Mouse (Mus musculus) WW6 (cell line): Measurements from ENCODE around the gene Entpd2.
A peak's percentile ranks its signal among the peaks of the same experiment; 100 is the strongest.
"Not testable (repeated sequence)": the region's sequence is repeated elsewhere in the genome, so short reads cannot be mapped to it uniquely, and the experiment has no call there.

Experiments used
- DNase-seq: peaks from one replicate; pipeline ENCODE4 v3.0.0-alpha.2; 2013; ENCODE audit warnings: low read depth, low spot score

Gene Entpd2

GRCm38 (mm10) chr2:25394281-25395221, 1.1 kb upstream of the Entpd2 start:
- DNase-seq = no peak

GRCm38 (mm10) chr2:25396597-25396983, 916 bp downstream of the Entpd2 start:
- no peak for DNase-seq

GRCm38 (mm10) chr2:25397010-25397409, 1.3 kb downstream of the Entpd2 start:
- DNase-seq = no peak

- DNase-seq = no peak
Observed at GRCm38 (mm10) chr2:25398065-25398464, 2.4 kb downstream of the Entpd2 start.

GRCm38 (mm10) chr2:25399051-25399450, 3.4 kb downstream of the Entpd2 start, which contains the start of gene Npdc1:
Npdc1 (plus strand) TSS chr2:25399351.
- DNase-seq = no peak

- no peak for DNase-seq
Observed at GRCm38 (mm10) chr2:25400291-25400690, 4.6 kb downstream of the Entpd2 start.

- DNase-seq = no peak
Observed at GRCm38 (mm10) chr2:25400764-25401163, 5.1 kb downstream of the Entpd2 start.

- peak; percentile 87 for DNase-seq
Observed at GRCm38 (mm10) chr2:25402377-25402971, 6.8 kb downstream of the Entpd2 start.

GRCm38 (mm10) chr2:25402972-25403601, 7.4 kb downstream of the Entpd2 start:
- no peak for DNase-seq

GRCm38 (mm10) chr2:25403994-25404393, 8.3 kb downstream of the Entpd2 start:
- no peak for DNase-seq

GRCm38 (mm10) chr2:25408908-25409307, 13.2 kb downstream of the Entpd2 start:
- no peak for DNase-seq

- DNase-seq = not testable (repeated sequence)
Observed at GRCm38 (mm10) chr2:25413436-25413835, 17.8 kb downstream of the Entpd2 start.

GRCm38 (mm10) chr2:25417426-25417825, 21.8 kb downstream of the Entpd2 start:
- DNase-seq = no peak

GRCm38 (mm10) chr2:25421896-25422295, 26.2 kb downstream of the Entpd2 start:
- peak; percentile 59 for DNase-seq

GRCm38 (mm10) chr2:25422587-25423410, 27.1 kb downstream of the Entpd2 start, which contains the start of gene Fut7:
Fut7 (plus strand) TSS chr2:25423267.
- DNase-seq = no peak

GRCm38 (mm10) chr2:25423626-25424025, 28.0 kb downstream of the Entpd2 start:
- DNase-seq = no peak

- no peak for DNase-seq
Observed at GRCm38 (mm10) chr2:25425481-25425880, 29.8 kb downstream of the Entpd2 start.

- peak; percentile 49 for DNase-seq
Observed at GRCm38 (mm10) chr2:25426721-25427191, 31.1 kb downstream of the Entpd2 start.

- DNase-seq = no peak
Observed at GRCm38 (mm10) chr2:25427256-25427655, 31.6 kb downstream of the Entpd2 start.

GRCm38 (mm10) chr2:25428442-25429236, 33.0 kb downstream of the Entpd2 start, which contains the start of gene Abca2:
Abca2 (plus strand) TSS chr2:25428703.
- DNase-seq = peak; percentile 77
